Mouse (Mus musculus) left cerebral cortex, adult 2 months (tissue): ENCODE measurements around the gene 1700025C18Rik. TPM values are rescaled to one million over a fixed set of nuclear protein-coding genes. Genes with fewer than 3 reads are reported as not detected.

Experiments used
- DNase-seq, 2 experiments: peaks; one replicate each; pipeline ENCODE4 v3.0.0; 2021 to 2022; ENCODE audit warnings: low spot score in 2 of 2, mixed read lengths in 1 of 2; ENCODE audit errors: extremely low spot score in 1 of 2
- H3K27ac ChIP-seq: fragments of 200-600 bp; 2 replicates; pipeline ENCODE4 v1.8.1; 2022
- H3K4me3 ChIP-seq: fragments of 200-600 bp; 2 replicates; pipeline ENCODE4 v1.8.1; 2022
- CTCF ChIP-seq: fragments of 200-600 bp; IDR thresholded peaks from 2 replicates; pipeline ENCODE4 v1.8.1; 2022; ENCODE audit warnings: antibody characterized with exemption, mild to moderate bottlenecking, moderate library complexity
- intact Hi-C: fragments of 180-260 bp; cut with DNase I; formaldehyde crosslinking; loops from one replicate; pipeline ENCODE4 v1.15.1; 2025
- long read RNA-seq, 2 experiments: library from polyadenylated mRNA; stranded (forward); transcript quantifications; one replicate each; pipeline ENCODE4 v2.0.0; 2021; ENCODE audit warnings: borderline mapping rate in 2 of 2
- total RNA-seq, 2 experiments: library from RNA; stranded (reverse); gene quantifications; 2 replicates each; pipeline ENCODE4 v1.2.3; 2021

1700025C18Rik gene
- not detected for total RNA-seq
- long read RNA-seq, experiment 1, result 0 reads
- long read RNA-seq, experiment 2, result 0 reads

DNA sequence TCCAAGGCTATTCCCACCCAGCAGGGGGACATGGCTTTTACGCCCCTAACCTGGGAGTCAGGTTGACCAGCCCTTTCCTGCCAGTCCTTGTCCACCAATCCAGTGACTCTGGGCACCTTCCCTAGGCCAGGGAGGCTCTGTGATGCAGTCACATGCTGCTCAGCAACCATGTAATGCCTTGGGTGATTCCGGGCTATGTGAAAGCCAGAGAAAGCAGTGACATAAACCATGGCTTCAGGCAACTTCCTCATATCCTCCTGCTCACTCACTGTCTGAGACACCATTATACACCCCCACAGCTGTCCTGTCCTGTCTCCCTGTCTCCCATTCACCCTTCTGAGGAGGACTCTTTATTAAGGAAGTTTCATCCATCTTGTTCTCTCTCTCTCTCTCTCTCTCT, at the start of gene 1700025C18Rik:
Gene 1700025C18Rik (minus strand): TSS at position 101 of the 400 bp plus-strand sequence.
- Histone ChIP-seq H3K27ac (no peak within 1 kb of the TSS), H3K4me3 (no peak within 1 kb of the TSS)
- intact Hi-C loops, result no loop called here
- no peak for TF ChIP-seq CTCF
- DNase-seq, result no peak

DNA sequence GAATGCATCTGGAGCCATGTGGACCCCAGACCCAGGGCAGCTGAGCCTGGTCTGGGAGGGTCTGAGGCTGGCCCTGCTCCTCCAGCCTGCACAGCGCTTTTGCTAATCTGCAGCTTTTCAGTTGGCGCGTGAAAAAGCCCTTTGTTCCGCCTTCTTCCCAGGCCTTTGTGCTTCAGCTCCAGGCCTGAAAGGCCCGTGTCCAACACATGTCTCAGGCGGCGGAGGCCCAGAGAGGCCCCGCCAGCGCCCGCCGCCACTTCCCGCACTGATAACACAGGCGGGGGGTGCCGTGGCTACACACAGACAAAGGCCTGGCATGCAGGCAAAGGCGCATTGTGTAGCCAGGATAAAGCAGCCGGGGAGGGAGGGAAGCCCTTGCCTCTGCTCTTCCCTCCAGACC, 45.5 kb upstream of the 1700025C18Rik start:
- H3K4me3 ChIP-seq, result no peak overlapping the region
- intact Hi-C loops, result no loop called here
- H3K27ac ChIP-seq, result no peak overlapping the region
- no peak for TF ChIP-seq CTCF
- DNase-seq, result no peak

DNA sequence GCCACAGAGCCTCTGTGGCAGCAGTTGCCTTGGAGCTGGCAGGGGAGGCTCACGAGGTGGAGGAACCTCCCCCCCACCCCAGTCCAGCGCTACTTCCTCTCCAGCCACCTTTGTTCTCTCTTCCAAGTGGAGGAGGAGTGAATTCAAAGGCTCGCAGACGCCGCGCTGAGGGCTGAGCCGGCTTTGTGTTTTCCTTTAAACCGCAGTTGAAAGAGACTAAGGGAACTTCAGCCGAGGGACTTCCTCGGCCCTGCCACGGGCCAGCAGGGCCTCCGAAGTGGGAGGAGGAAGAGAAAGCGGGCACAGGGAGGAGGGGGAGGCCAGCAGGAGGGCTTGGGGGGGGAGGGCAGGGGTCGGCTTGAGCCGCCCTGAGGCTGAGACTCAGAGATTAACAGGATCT, 43.0 kb upstream of the 1700025C18Rik start:
- intact Hi-C loops, result no loop called here
- TF ChIP-seq CTCF, result no peak; the same call in 1 of the 2 replicates
- Histone ChIP-seq H3K4me3 (no peak overlapping the region), H3K27ac (no peak overlapping the region)
- DNase-seq, result no peak

DNA sequence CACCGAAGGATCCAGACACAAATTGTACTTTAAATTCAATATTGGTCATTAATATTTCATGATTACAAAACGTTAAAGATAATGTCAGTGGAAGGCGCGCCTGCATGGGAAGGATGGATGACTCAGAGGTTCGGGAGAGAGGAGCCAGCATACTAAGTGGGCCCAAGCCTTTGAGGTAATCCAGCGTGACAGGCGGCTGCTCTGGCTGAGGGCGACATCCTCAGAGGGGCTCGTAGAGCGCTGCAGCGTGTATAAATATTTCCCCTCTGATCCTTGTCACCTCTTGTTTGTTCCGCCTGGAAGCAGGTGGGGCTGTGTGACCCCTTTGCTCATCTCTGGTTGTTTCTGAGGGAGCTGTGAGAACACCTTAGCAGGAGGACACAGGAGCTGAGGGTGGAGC, 40.9 kb upstream of the 1700025C18Rik start:
- TF ChIP-seq CTCF, result no peak
- no peak for DNase-seq
- H3K4me3 ChIP-seq, result no peak overlapping the region
- H3K27ac ChIP-seq, result no peak overlapping the region
- intact Hi-C loops, result no loop called here

DNA sequence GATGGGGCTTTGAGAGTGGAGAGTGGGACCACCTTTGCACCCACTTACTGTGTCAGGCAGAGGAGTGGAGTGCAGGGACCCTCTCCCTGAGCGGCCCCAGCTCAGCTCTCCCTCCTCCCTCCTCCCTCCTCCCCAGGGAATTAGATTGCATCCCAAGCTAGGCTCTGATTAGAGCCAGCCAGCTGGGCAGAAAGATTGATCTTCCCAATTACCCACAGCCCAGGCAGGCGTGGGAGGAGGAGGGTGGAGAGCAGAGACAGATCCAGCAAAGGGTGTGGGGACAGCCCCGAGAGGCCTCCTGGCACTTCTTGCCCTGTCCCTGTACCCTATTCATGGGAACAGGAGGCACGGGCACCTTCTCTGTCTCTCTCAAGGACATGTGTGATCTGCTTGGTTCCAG, 38.6 kb upstream of the 1700025C18Rik start:
- DNase-seq, result no peak
- Histone ChIP-seq H3K27ac (no peak overlapping the region), H3K4me3 (no peak overlapping the region)
- intact Hi-C loops, result no loop called here
- TF ChIP-seq CTCF, result no peak

DNA sequence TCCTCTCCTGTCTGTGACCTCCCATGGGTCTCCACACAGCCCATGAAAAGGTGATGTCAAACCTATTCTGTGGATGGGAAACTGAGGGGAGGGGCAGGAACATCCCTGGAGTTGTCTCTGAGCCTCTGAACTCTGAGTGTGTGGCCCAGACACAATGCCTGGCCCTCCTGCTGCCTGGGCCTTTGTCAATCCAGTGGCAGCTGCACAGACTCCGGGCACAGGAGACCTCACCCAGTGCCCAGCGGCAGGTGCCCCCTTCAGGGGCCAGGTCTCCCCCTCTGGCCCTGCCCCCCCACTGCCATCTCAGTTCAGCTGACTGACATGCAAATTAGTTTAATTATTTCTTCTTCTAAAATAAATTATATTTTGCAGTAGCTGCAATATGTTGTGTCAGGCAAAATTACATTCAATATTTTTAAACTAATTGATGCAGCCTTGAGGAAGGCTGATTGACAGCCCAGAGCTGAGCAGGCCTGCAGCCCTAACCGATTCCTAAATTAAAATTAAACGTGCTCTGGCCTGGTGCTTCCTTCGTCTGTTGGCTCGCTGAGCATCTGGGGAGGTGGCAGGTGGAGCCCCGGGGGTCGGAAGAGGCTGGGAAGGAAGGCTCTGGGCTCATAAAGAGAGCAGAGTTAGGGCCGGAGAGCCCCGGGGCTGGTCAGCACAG, 36.5 kb upstream of the 1700025C18Rik start:
- TF ChIP-seq CTCF, result no peak
- no peak overlapping the region for H3K27ac ChIP-seq
- no peak for DNase-seq

DNA sequence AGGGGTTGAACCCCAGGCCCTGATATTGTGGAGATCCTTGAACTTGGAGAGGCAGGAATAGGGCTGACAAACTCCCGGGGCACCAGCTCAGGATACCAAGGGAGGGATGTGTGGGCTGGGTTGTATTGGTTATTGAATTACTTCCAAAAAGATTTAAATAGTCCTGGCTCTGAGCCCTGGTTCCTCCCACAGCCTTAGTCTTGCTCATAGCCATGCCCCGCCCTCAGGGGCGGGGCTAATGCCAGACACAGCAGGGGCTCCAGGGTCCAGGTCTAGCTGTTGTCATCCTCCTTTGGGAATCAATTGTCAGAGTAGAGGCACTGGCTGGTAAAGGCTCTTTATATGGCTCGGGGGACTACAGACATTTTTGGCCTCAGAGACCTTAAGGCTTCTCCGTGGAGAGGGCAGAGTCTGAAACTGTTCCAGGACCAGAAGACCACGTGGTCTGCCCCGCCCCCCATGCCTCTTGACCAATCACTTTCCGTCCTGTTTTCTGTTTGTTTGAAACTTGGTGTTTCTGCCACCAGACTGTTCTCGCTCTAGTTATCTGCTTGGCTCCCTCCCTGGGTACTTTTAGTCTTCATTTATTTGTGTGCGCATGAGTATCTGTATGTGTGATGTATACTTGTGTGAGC, 30.8 kb upstream of the 1700025C18Rik start:
- Histone ChIP-seq H3K4me3 (no peak overlapping the region), H3K27ac (no peak overlapping the region)
- no peak for DNase-seq
- TF ChIP-seq CTCF, result no peak
- intact Hi-C loops, result no loop called here

More for the DNA sequence above, 36.5 kb upstream of the 1700025C18Rik start:
- no peak overlapping the region for H3K4me3 ChIP-seq
- intact Hi-C loops, result no loop called here

DNA sequence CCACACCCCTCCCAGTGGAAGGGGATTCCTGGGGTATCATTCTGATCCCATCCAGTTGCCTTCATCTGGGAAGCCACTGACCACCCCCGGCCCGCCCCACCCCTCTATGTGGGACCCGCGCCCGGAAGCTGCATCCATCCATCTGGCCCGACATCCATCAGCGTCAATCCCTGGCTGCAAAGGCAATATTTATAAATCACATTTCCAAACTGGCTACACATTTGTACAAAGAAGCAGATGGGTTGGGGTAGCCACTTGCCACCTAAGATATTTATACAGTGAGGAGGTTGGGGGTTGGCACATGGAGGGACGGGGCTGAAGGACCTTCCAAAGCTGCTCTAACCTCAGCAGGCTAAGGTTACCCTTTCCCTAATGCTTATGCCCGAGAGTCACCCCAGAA, 30.2 kb upstream of the 1700025C18Rik start:
- Histone ChIP-seq H3K27ac (no peak overlapping the region), H3K4me3 (no peak overlapping the region)
- DNase-seq, result no peak
- intact Hi-C loops, result no loop called here
- TF ChIP-seq CTCF, result no peak

DNA sequence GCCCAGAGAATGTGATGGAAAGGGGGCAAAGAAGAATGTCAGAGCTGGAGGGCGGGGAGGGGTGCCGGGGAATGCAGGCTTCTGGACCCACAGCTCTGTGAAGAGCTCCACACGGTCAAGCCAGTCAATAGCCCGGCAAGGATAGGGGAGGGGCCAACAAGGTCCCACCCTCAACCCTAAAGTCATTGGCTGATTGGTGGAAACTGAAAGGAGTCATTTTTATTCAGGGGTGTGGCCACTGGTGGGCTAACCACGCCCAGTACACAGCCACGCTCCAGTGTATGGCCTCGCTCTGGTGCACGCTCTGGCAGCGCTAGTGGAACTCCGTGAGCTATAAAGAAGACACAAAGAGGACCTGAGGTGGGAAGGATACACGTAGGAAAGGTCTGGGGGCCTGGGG, 23.2 kb upstream of the 1700025C18Rik start:
- no peak for TF ChIP-seq CTCF
- intact Hi-C loops, result loop anchor here (5.0 kb wide), 1 partner anchor 36 kb away; no protein-coding TSS in a partner anchor
- no peak overlapping the region for H3K27ac ChIP-seq

DNA sequence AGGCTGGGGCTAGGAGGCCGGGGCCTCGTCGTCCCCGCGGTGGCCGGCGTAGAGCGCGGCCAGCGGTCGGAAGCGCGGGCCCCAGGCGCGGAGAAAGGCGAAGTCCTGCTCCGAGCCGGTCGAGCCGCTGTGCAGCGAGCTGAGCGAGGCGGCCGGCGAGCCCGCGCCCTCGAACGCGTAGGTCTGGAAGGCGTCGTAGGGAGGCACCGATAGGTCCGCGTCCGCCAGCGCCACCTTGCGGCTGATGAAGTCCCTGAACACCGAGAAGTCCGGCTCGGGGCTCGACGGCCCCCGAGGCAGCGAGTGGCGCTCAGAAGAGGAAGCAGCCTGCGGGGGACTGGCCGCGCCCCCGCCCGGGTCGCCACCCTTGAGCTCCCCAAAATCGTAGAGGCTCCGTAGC, 21.6 kb upstream of the 1700025C18Rik start:
- H3K27ac ChIP-seq, result no peak overlapping the region
- peak; percentile 80 for TF ChIP-seq CTCF
- DNase-seq, result peak; percentile 64 to 70
- intact Hi-C loops, result loop anchor here (5.0 kb wide), 1 partner anchor 35 kb away; no protein-coding TSS in a partner anchor
- no peak overlapping the region for H3K4me3 ChIP-seq

More for the DNA sequence above, 23.2 kb upstream of the 1700025C18Rik start:
- DNase-seq, result no peak
- no peak overlapping the region for H3K4me3 ChIP-seq

DNA sequence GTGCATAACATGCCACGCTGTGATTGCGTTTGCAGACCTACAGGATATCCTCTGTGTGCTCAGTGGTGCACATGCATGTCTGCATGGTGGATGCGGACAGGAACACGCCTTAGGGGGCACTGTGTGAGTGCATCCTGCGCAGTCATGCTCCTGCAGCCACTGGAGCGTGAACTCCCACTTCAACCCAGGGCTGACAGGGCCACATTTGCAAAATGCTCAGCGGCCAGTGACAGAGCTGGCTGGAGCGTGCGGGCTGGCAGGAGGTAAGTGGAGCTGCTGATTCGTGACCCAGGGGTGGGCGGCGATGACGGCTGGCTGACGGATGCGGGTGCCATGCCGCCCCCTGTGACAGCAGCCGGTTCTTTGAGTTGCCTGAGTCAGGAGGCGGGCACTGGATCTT, 16.0 kb upstream of the 1700025C18Rik start:
- no peak for TF ChIP-seq CTCF
- DNase-seq, result no peak
- no peak overlapping the region for H3K4me3 ChIP-seq
- no peak overlapping the region for H3K27ac ChIP-seq
- intact Hi-C loops, result no loop called here

DNA sequence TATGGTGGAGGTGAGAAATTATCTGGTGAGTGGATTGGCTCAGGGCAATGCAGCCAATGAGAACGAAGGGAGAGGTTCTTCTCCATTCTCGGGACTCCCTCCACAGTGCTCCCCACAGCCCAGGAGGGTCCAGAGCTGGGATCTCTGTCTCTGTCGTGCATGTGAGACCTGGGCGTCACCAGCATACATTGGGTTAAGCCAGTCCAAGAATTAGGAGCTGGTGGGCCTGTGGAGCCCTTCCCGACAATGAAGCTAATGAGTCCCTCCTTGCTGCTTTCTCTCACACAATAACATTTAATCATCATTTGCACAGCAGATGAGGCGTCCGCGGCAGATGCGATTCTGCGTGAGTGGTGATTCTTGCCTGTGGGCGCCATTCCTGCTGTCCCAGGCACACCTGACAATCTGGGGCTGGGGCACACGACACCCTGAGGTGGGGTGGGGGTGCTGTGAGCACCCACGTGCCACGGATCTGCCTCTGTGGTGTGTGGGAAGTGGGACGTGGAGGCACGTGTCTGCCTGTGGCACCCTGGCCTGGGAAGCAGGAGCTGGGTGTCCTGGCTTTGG, 15.0 kb upstream of the 1700025C18Rik start:
- intact Hi-C loops, result no loop called here
- no peak overlapping the region for H3K27ac ChIP-seq
- TF ChIP-seq CTCF, result no peak
- peak in 1 of 2 experiments; percentile 30 for DNase-seq
- no peak overlapping the region for H3K4me3 ChIP-seq
